Mouse (Mus musculus) splenic B cell, adult 2 months (primary cell): Measurements from ENCODE around the gene Ferd3l.

Experiments
- DNase-seq: peaks from one replicate; pipeline ENCODE4 v3.0.0-alpha.2; 2011; ENCODE audit warnings: low read depth, low spot score
- H3K27me3 ChIP-seq: 2 replicates; pipeline ENCODE4 v1.6.1; 2012; ENCODE audit warnings: mild to moderate bottlenecking, low read length, moderate library complexity, mixed read lengths; ENCODE audit not compliant: control insufficient read depth, poor library complexity, insufficient read depth, severe bottlenecking
- H3K36me3 ChIP-seq: 2 replicates; pipeline ENCODE4 v1.6.1; 2012; ENCODE audit warnings: mild to moderate bottlenecking, low read length, moderate library complexity, mixed read lengths; ENCODE audit not compliant: control insufficient read depth, poor library complexity, insufficient read depth, severe bottlenecking

The Ferd3l gene

DNA sequence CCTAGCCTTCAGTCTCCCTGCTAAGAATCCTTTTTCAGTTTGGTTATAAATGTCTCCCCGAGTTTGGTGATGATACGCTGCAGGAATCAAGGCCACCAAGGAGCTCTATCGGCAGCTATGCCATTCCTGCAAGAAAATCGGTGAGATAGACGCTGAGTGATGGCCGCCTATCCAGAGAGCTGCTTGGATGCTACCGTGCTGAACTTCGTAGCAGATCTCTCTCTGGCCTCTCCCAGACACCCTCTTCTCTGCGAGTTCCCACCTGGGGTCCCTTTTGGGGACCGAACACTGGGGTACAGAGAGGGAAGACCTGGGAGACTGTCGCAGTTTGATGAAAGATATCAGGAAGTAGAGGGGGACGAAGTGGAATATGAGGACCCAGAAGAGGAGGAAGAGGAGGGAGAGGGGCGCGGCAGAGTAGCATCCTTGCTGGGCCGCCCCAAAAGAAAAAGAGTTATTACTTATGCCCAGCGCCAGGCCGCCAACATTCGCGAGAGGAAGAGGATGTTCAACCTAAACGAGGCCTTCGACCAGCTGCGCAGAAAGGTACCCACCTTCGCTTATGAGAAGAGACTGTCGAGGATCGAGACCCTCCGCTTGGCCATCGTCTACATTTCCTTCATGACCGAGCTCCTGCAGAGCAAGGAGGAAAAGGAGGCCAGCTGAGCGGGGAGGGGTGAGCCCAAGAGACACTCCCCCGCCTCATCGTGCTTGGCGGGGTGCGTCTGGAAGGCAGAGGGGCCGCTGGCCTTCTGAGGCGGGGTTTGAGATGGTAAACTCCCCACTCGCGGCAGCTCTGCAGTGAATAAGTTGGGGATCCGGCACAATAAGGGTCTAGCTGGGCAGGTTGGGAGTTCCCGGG lies at the start of gene Ferd3l:
Gene Ferd3l, plus strand, starts transcription at position 95 of the 862 bp plus-strand sequence.
- Histone ChIP-seq H3K36me3 (no peaks in the 10 kb centered on the region), H3K27me3 (no peaks in the 10 kb centered on the region)
- no peak for DNase-seq

DNA sequence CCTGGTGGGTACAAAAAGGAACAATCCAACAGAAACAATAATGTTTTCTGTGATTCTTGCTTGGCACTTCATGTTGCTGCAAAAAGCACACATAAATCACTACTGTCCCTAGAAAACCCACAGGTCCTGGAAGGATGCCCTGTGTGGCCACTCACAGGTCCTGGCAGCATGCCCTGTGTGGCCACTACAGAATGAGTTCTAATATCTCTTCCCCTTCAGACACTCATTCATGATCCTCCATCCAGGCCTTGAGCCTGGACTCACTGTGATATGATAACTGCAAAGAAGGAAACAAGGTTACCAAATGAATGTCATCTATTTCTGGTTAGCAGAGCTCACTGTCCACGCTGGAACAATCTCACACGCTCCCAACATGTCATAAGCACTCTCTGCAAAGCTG lies 34.3 kb upstream of the Ferd3l start:
- no peaks in the 10 kb centered on the region for H3K36me3 ChIP-seq
- DNase-seq, result no peak
- no peaks in the 10 kb centered on the region for H3K27me3 ChIP-seq

DNA sequence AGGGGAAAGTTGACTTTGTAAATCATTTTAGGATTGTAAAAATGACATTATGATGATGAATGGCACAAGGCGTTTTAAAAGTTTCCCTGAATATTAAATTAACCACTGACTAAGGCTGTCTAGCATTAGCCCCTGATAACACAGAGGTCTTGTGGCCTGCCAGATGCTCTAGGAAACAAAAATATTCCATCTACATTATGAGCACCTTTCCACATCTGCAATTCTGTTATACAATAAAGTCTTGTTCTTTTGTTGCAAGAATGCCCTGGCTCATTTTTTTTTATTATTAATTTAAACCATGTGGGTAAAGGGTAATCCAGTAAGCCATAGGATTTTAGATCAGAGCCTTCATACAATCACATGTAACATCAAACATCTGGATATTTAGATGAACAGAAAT lies 33.6 kb upstream of the Ferd3l start:
- no peak for DNase-seq
- Histone ChIP-seq H3K36me3 (no peaks in the 10 kb centered on the region), H3K27me3 (no peaks in the 10 kb centered on the region)

DNA sequence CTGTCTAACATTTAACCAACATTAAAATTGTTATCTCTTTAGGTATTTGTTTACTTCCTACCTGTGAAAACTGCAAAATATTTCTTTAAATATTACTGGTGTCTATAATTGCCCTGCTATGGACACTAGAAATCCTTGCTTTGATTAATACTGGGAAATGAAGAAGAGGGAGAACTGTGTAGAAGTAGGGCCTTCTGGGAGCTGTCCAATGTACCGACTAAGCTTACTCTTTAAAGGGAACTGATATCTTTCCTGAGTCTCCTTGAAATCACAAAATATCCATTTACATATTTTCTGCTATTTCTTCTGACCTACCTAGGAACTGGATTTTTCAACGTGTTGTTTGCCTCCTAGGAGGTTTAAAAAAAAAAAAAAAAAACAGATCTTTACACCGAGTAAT lies 1.5 kb upstream of the Ferd3l start:
- DNase-seq, result no peak
- no peaks in the 10 kb centered on the region for H3K27me3 ChIP-seq
- no peaks in the 10 kb centered on the region for H3K36me3 ChIP-seq

DNA sequence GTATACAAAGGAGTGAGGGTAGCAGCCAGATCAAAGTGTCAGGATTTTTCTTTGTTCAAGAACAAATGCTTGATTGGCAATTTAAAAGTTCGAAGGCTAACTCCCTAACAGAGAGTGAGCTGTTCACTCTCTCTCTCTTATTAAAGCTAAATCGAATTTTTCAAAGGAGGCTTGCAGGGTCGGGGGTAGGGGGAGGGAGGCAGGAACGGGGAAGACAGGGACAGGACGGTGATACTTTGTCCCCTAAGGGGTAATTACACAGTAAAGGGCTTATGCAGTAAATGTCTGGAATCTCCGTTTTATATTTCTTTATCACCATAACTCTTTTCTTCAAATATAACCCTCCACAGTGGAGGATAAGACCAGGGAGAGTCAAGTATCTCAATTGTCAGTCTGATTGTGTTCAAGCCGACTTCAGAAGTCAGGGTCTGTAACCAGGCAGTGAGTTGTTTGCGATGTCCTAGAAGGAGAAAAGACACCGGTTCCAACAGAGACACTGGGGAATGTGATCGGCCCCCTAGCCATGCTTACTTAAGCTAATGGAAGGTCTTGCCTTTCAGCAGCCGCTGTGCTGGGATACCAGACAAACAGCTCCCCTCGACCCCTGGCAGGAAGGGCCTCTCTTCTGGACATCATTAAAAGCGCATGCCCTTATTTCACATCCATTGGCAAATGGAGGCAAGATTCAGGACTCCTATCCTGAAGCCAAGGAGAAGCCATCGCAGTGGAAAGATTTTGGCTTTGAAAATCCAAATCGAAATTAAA lies 709 bp upstream of the Ferd3l start:
- no peaks in the 10 kb centered on the region for H3K27me3 ChIP-seq
- H3K36me3 ChIP-seq, result no peaks in the 10 kb centered on the region
- no peak for DNase-seq

DNA sequence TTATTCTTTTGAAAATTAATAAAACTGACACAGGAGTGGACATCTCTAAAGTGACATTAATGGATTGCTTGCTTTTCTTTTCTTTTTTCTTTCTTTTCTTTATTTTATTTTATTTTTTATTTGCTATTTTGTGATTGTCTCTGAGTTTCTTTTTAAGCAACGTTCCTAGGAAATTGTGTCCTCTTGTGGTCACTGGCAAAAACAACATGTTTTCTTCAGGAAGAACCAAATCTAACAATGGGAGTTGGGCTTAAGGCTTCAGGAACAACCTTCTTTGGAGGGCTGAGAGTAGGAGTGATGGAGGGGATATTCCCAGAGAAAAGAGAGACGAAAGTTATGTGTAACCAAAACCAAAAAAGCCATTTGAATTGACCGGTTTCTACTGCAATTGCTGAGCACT lies 24.6 kb downstream of the Ferd3l start:
- H3K27me3 ChIP-seq, result no peaks in the 10 kb centered on the region

DNA sequence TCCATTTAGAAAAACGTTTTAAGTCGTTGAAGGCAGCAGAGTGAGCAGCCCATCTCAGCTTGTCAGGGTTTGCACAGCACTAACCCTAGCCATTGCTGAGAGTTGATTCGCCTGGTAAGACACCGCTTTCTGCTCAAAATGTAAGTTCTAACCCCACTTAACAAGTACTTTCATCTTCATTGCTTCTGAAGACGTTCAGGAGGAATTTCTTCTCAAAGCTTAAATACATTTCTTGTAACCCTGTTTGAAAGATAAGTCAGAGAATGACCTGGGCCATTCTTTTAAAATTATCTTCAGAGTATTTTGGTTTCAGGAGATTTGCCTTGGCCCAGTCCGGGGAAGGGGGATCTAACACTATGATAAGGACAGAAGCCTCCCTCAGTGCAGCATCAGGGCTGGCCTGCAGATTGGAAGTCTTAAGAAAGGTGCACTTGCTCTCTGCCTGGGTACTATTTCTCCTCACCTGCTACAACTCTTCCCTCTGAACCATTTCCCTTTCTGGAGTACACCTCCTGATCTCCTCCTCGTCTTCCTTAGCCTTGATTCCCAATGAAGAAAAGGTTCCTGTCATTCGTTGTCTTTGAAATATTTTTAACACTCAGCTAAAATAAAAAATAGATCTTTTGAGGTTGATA lies 26.8 kb downstream of the Ferd3l start:
- no peak for DNase-seq
- Histone ChIP-seq H3K27me3 (no peaks in the 10 kb centered on the region), H3K36me3 (no peaks in the 10 kb centered on the region)

More for the DNA sequence above, 24.6 kb downstream of the Ferd3l start:
- H3K36me3 ChIP-seq, result no peaks in the 10 kb centered on the region
- DNase-seq, result no peak

DNA sequence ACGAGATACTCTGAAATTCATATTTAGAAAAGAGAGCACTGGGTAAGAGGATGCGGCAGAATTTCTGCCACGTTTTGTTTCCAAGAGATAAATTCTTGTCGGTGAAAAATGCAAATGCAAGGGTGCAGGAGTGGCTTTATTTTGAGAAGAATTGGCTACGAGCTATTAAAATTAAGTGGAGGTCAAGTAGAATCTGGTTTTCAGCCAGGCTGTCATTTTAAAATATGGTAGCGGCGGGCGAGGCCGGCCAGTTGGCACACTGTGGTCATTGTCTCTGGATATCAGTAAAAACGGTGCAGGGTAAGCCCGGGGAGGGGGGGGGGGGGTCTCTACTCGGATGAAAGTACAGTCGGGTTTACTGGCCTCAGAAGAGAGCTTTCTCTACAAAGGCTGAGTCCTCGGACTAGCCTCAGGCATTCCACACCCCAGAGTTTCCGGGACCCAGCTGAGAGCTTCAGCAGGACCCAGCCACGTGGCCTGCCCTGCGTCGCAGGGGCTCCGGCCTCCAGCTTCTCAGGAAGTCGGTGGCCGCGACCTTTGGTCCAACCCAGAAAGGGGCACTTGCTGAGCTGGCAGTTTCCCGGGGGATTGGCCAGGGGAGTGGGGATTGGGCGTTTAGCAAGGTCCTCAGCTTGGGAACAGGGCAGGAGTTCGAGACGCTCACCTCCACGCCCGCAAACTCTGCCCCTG lies 27.5 kb downstream of the Ferd3l start:
- DNase-seq, result no peak
- H3K36me3 ChIP-seq, result no peaks in the 10 kb centered on the region
- no peaks in the 10 kb centered on the region for H3K27me3 ChIP-seq

DNA sequence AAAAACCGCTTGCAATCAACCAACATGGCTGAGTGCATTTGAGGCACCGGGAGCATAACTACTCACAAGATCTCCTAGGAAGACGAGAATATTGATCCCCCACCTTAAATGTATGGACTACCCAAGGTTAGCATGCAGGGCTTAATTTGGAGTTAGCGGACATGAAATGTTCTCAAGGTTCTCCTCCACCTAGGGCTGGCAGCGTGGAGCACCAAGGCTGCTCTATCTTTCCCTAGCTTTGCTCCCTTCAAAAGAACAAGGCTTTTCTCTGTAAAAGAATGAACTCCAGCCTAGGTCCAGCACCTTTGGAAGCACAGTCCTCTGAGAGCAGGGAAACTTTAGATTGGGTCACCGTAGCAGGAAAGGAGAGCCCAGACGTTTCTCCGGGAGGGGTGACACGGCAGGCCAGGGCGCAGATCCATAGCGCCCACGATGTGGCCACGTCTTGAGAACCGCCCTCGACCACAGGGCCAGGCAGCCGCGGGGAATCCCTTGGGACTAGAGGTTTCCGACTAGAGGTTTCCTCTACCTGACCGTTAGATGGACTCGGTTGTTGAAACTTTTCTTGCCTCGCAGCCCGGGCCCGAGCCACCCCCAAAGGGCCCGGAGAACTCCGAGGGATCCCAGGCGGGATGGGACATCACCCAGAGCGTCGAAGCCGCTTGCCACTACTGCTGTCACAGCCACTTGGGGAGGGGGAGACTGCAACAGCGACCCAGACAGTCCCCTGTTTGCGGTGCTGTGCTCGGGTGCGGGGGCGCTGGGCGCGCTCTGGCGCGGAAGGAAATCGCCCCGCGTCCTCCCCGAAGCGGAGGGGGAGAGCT lies 28.6 kb downstream of the Ferd3l start:
- Histone ChIP-seq H3K27me3 (no peaks in the 10 kb centered on the region), H3K36me3 (no peaks in the 10 kb centered on the region)
- DNase-seq, result no peak

DNA sequence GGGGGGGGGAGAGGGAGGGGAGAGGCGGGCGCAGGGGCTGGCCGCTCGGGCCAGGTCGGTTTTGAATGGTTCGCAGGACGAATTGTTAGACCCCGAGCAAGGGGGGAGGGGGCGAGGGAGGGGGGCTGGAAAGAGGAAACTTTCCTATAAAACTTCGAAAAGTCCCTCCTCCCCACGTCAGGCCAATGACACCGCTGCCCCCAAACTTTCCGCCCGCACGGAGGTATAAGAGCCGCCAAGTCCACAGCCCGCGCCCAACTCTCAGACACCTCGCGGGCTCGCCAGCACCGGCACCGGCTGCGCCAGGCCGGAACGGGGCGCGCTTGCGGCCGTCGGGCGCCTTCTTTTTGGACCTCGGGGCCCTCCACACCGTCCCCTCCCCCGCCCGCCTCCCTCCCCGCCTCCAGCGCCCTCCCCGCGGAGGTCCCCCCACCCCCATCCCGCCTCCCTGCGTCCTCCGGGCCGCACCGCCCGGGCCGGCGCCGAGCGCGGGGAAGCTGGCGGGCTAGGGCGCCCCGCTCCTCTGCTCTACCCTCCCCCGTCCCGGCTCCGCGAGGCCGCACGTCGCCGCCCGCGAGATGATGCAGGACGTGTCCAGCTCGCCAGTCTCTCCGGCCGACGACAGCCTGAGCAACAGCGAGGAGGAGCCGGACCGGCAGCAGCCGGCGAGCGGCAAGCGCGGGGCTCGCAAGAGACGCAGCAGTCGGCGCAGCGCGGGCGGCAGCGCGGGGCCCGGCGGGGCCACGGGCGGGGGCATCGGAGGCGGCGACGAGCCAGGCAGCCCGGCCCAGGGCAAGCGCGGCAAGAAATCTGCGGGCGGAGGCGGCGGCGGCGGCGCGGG lies 29.4 kb downstream of the Ferd3l start, which contains the start of gene Twist1:
Gene Twist1, plus strand, starts transcription at position 272 of the 841 bp plus-strand sequence.
- no peak for DNase-seq
- Histone ChIP-seq H3K27me3 (peaks cover under 1% of the 10 kb centered on the region; the same call in 1 of the 2 replicates), H3K36me3 (no peaks in the 10 kb centered on the region)

DNA sequence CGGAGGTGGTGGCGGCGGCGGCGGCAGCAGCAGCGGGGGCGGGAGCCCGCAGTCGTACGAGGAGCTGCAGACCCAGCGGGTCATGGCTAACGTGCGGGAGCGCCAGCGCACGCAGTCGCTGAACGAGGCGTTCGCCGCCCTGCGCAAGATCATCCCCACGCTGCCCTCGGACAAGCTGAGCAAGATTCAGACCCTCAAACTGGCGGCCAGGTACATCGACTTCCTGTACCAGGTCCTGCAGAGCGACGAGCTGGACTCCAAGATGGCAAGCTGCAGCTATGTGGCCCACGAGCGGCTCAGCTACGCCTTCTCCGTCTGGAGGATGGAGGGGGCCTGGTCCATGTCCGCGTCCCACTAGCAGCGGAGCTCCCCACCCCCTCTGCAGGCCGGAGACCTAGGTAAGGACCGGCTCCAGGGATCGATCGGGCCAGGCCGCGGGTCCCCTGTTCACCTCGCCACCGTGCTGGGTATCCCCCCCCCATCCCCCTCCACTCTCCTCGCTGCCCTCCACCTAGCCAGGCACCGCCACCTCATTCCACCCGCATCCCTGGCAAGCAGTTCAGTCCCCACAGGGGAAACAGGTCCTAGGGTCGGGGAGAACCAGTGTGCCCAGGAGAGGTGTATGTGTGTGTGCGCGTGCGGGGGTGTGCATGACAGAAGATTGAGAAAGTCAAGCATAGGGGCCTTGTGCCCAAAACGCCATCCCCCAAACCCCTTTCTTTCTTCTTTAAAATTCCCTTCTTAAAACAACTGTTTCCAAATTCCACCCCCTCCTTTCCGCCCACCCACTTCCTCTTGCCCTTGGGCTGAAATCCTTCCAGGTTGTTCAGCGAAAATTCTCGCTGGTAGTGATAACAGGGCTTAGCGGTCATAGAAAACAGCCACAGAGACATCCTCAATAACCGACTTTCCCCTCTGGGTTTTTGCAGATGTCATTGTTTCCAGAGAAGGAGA lies 30.3 kb downstream of the Ferd3l start:
- Histone ChIP-seq H3K27me3 (peaks cover 3% of the 10 kb centered on the region; the same call in 1 of the 2 replicates), H3K36me3 (no peaks in the 10 kb centered on the region)
- no peak for DNase-seq

DNA sequence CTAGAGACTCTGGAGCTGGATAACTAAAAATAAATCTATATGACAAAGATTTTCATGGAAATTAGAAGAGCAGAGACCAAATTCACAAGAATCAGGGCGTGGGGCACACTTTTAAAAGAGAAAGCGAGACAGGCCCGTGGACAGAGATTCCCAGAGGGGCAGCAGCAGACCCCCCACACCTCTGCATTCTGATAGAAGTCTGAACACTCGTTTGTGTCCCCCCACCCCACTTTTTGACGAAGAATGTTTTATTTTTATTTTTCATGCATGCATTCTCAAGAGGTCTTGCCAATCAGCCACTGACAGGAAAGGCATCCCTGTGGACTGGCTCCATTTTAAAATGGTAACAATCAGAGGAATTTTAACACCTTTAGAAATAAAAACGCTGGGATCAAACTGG lies 31.0 kb downstream of the Ferd3l start:
- Histone ChIP-seq H3K27me3 (peaks cover 3% of the 10 kb centered on the region; the same call in 1 of the 2 replicates), H3K36me3 (no peaks in the 10 kb centered on the region)
- no peak for DNase-seq
